Mouse (Mus musculus) thymus, postnatal 25 days (tissue): ENCODE measurements around the gene Suox.
A peak's percentile ranks its signal among the peaks of the same experiment; 100 is the strongest.
"Not testable (repeated sequence)": the region's sequence is repeated elsewhere in the genome, so short reads cannot be mapped to it uniquely, and the experiment has no call there.

Source experiments
- DNase-seq: peaks from one replicate; pipeline ENCODE4 v3.0.0; 2022

The Suox gene

GRCm38 (mm10) chr10:128673763-128674468 lies at the start of gene Suox:
TSS of gene Suox (minus strand) at chr10:128674073.
- peak; percentile 89 for DNase-seq

GRCm38 (mm10) chr10:128715559-128716537 lies 42.0 kb upstream of the Suox start:
- peak; percentile 80 for DNase-seq

DNA sequence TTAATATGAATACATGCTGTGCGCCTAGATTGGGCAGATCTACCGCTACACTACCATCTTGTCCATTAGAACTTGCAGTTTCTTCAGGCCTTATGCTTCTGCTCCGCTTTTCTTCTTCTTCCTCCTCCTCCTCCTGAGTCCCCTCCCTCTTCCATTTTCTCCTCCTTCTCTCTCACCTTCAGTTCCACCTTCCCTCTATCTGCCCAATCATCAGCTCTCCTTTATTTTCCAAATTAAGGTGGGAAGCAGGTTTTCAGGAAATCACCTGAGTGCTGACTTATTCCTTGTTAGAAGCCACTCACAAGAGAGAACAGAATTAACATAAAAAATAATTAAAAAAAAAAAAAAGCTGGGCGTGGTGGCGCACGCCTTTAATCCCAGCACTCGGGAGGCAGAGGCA lies 37.4 kb upstream of the Suox start:
- DNase-seq = not testable (repeated sequence)

GRCm38 (mm10) chr10:128705317-128705693 lies 31.4 kb upstream of the Suox start:
- DNase-seq = no peak

DNA sequence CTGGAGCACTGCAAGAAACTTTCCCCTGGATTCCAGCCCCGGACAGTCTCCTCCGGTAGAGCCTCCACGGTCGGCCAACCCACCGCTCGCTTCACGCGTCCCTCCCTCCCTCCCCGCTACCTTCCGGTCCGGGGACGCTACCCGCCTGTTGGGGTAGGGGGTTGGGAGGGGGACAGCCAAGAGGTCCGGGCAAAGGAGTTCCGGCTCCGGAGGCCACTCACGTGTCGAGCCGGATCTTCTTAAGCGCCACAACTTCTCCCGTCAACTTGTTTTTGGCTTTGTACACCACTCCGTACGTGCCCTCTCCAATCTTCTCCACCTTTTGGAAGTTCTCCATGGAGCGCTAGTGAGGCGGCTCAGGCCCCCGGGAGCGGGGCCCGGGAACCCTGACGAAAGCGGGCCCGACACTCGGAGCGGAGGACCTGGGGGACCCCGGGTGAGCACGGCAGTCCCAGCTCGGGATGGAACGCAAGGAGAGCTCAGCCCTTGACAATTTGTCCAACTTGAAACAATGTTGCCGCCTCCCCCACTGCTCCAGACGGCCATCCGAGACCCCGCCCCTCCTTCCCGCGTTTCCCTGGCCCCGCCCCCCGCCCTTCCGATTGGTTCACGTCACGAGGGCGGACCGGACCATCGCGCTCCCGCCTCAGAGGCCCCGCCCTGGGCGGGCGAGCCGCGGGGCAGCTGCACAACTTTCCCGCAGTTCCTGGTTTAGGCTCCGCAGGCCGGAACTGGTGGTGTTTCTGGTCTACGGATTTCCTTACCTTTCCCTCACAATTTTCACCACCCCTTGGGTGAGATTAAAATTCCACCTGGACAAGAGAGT lies 30.8 kb upstream of the Suox start, which contains the start of gene Cdk2:
Gene Cdk2 (minus strand): TSS at position 541 of the 826 bp plus-strand sequence.
- DNase-seq = peak; percentile 94

GRCm38 (mm10) chr10:128703895-128704294 lies 30.0 kb upstream of the Suox start, which contains the start of gene Pmel:
TSS of gene Pmel (plus strand) at chr10:128704195.
- no peak for DNase-seq

DNA sequence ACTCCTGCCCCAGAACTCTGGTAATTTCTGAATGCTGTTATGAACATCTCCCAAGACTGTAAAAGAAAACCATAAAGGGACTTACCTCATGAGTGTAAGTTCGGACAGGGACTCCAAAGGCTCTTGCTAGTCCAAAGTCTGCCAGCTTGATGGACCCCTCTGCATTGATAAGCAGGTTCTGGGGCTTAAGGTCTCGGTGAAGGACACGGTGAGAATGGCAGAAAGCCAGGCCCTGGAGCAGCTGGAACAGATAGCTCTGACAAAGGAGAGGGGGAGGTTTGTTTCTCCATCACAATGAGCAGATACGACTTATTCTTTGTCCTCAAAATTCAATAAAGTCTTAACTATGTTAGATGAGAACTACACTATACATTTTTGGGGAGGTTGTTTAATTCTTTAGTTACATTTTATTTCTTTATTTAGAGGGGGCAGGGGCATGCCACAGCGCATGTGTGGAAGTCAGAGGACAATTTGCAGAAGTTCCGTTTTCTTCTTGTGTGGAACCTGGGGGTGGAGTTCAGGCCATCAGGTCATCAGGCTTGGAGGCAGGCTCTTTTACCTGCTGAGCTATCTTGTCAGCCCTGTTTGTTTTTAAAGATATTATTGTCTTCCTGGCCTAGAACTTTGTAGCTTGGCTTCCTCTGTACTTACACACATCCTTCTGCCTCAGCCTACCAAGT lies 28.6 kb upstream of the Suox start:
- DNase-seq = no peak

- no peak for DNase-seq
These were observed 26.8 kb upstream of the Suox start for GRCm38 (mm10) chr10:128700712-128701111.

DNA sequence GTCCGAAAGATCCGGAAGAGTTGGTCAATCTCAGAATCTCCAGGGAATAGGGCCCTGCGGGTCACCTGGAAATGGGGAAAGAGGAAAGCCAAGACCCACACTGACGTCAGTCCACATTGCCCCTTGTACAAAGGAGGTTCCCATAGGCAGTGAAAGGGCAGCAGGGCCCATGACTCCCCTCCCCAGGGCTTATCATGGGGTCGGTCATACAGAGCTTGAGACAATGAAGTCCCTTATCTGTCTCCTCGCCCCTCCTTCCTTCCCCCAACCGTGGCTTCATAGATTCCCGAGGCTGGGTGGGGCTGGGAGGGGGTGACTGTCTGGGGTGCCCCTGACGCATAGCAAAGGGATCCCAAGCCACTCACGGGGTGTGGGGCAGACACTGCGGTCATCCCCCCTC lies 25.7 kb upstream of the Suox start:
- DNase-seq = no peak

DNA sequence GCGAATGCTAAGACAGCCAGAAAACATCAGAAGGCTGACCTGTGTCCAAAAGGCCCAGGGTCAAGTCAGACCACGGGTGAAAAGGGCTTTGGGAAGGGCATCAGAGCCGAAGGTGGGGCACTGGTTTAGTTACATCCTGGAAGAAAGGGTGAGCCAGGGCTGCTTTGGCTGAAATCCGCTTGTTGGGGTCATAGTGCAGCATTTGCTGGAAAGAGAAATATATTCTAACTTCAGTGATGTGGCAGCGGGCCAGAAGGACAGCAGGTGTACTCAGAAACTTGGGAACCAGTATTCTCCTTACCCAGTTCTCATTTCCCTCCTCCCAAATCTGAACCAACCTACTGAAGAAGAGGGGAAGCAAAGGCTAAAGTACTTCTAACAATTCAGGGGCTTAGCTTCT lies 25.1 kb upstream of the Suox start:
- DNase-seq = no peak

DNA sequence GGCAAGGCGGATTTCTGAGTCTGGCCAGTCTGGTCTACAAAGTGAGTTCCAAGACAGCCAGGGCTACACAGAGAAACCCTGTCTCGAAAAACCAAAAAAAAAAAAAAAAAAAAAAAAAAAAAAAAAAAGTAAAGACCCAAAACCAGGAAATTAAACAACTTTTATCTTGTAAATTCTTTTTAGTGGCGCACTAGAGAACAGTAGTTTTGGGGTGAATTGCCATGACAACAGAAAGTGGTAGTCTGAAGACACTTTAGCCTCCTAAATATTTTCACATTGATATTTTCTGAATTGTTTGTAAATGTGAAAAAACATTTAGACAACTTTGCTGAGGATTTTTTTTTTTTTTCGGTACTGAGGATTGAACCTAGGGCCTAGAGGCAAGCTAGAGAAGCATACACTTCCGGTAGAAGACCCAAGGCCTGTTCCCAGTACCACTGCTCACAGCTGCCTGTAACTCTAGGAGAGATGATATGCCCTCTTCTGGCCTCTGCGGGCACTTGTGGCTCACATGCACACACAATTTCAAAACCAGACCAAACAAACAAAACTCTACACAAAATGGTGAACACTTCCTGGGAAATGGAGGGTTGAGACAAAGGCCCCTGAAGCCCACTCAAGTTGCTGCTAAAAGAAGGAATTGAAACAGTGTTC lies 23.3 kb upstream of the Suox start:
- no peak for DNase-seq

- DNase-seq = peak; percentile 99
These were observed 22.3 kb upstream of the Suox start, which contains the start of gene Rab5b for GRCm38 (mm10) chr10:128695992-128696807. TSS of gene Rab5b (minus strand) at chr10:128696264.

DNA sequence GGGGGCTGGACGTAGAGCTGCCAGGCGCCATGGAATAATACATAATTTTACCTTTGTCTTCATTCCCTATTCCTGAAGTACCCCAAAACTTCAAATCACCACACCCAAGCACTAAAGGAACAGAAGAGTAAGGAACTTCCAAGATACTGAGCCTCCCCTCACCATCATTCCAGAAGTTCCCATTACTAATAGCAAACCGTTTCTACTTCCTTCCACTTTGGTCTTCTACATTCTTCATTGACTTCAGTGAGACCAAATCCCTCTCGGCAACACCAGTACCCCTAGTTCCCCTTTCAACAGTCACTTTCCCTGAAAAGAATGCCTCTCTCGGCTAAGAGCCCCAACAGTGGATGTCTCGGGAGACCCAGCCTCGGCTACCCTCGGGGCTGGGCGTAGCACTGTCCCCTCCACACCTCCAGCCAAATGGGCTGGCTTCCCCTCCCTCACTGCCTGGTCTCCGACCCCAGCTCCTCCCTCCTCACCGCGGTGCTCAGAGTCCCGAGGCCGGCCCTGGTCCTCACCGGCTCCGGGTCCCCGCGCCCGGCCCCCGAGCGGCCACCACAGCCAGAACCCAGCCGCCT lies 21.6 kb upstream of the Suox start:
- no peak for DNase-seq

DNA sequence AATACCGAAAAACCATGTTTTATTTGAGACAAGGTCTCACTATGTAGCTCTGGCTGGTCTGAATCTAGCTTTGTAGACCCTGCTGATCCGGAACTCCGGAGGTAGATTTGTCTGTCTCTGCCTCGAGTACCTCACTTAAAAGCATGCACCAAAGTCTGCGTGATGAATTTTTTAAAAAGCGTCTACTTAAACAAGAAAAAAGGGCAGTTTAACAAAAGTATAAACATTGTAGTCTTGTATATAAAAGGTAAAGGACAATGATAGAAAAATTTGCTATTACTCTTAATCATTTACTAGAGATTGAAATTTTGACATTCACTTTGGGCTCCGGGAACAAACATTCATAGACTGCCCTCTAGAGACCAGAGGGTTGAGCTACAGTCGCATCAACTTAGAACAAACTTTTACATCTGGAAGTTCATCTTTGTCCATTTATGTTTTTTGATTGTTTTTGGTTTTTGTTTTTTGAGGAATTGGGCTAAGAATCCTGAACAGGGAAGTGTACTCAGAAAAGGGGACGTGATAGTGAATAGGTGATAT lies 666 bp upstream of the Suox start:
- peak; percentile 37 for DNase-seq

- DNase-seq = no peak
These were observed 2.7 kb downstream of the Suox start for GRCm38 (mm10) chr10:128671148-128671547.

DNA sequence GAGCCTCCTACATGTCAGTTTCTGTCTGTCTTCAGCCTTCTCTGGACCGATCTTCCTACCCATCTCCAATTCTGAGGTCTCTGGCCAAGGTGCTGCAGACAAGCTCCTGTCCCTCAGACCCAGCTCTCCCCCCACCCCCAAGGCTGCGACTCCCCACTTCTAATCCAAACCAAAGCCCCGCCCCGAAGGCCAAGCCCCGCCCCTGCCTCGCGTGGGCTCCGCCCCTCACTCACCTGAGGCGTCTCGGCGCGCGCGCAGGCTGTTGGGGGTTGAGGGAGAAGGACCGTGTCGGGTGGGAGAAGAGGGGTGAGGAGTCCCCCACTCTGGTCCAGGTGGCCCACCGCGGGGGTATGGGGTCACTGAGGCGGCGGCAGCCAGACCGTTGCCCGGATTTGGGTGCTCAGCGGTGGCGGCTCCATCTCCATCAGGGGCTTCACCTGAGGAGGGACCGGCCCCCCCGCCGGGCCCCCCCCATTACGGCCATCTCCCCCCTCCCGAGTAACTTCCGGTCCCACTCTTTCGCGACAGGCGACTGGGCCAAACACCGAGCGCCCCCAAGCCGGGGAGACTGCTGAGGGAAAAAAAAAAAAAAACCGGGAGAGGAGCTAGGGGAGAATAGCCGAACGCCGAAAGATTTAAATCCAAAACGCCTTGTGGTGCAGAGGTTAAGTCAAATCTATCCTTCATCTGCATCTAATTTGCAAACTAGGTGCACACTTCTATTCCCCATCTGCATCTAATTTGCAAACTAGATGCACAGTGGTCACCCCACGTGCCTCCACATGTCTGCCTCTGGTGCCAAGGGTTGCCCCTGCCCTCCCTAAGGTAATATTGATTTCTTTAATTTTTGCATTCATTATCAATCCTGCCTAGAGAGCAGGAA lies 4.8 kb downstream of the Suox start:
- peak; percentile 68 for DNase-seq

GRCm38 (mm10) chr10:128665806-128666205 lies 8.1 kb downstream of the Suox start:
- no peak for DNase-seq

- no peak for DNase-seq
These were observed 8.6 kb downstream of the Suox start for GRCm38 (mm10) chr10:128665307-128665706.

DNA sequence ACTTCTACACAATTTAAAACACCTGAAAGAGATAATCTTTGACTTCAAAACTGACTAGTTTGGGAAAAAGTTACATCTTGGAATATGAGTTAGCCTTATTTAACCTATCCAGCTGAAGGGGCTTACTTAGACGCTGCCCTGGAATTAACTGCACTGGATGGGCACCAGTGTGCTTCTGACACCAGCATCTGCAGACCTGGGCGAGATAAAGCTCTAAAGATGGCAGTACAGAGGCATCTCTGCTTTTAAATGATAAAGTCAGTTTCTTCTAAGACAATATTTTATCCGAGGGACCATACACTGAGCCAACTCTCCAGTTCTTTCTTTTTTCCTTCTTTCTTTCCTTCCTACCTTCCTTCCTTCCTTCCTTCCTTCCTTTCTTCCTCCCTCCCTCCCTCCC lies 9.1 kb downstream of the Suox start:
- DNase-seq = no peak
